Comparison of ENCODE assay signal across 8 mouse cellular contexts in the genomic region with DNA sequence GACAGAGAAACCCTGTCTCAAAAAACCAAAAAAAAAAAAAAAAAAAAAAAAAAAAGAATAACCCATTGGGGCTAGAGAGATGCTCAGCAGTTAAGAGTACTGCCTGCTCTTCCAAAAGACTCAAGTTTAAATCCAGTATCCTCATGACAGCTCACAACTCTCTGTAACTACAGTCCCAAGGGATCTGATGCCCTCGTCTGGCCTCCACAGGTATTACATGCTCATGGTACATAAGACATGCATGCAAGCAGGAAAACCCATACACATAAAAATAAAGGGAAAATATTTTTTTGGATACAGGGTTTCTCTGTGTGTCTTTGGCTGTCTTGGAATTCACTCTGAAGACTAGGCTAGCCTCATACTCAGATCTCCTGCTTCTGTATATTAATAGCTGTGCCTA.
A peak's percentile ranks its signal among the peaks of the same experiment; 100 is the strongest.
DNase-seq lines count a peak whose midpoint lies in the region; ATAC-seq and TF ChIP-seq lines count a peak whose summit lies in the region.

No protein-coding gene starts in this region.

- H3K27ac ChIP-seq in layer of hippocampus, adult 2 months = no peak overlapping the region
- H3K27ac ChIP-seq in lung, embryonic 14.5 days (ENCODE audit: low read depth) = no peak overlapping the region

- no peak overlapping the region for H3K4me3 ChIP-seq in layer of hippocampus, adult 2 months
- H3K4me3 ChIP-seq in lung, embryonic 14.5 days (ENCODE audit: low read depth, low read length) = no peak overlapping the region

- intact Hi-C loops in heart, postnatal 14 days (cut with DNase I) = no loop called here

- H3K27me3 ChIP-seq in lung, embryonic 14.5 days (ENCODE audit: insufficient read depth, low read length) = no peaks in the 10 kb centered on the region

- no peak overlapping the region for H3K4me2 ChIP-seq in lung, embryonic 14.5 days

- ATAC-seq in lung, embryonic 14.5 days (ENCODE audit: insufficient read depth) = peak; percentile 39; the same call in 1 of the 2 replicates

- 0 out of 2 replicates have a peak, but pooled peaks cover 5% of the 10 kb centered on the region for H3K4me1 ChIP-seq in lung, embryonic 14.5 days (ENCODE audit: insufficient read depth)

- no peak overlapping the region for H3K9ac ChIP-seq in lung, embryonic 14.5 days

- 25% methylated on average over 1 of the region's 1 CpGs for WGBS in lung, embryonic 14.5 days

- H3K36me3 ChIP-seq in lung, embryonic 14.5 days (ENCODE audit: insufficient read depth) = peaks cover 6% of the 10 kb centered on the region; the same call in 1 of the 2 replicates

- TF ChIP-seq CTCF in layer of hippocampus, adult 2 months (conservative IDR thresholded peaks at IDR 0.05) = peak; percentile 79
- peak; percentile 80 for TF ChIP-seq CTCF in lung, embryonic 14.5 days (IDR thresholded peaks at IDR 0.05; ENCODE audit: low read depth)

- H3K9me3 ChIP-seq in lung, embryonic 14.5 days (ENCODE audit: low read depth, low read length) = no peaks in the 10 kb centered on the region

- DNase-seq in adrenal gland, adult 18-20 months (ENCODE audit: low spot score in 2 of 2) = peak; percentile 43 to 60
- DNase-seq in adrenal gland, adult 8-10 months = no peak
- no peak for DNase-seq in layer of hippocampus, adult 2 months (ENCODE audit: low spot score in 2 of 2)
- DNase-seq in layer of hippocampus, postnatal 36 days = no peak
- DNase-seq in adrenal gland, postnatal 25 days = peak; percentile 49
- peak; percentile 50 to 70 for DNase-seq in heart, postnatal 14 days
- DNase-seq in lung, embryonic 14.5 days = peak; percentile 88
- DNase-seq in testis, postnatal 10 days (ENCODE audit: low spot score) = peak; percentile 71

Comparison
In these comparisons a context has a peak if more than half of its experiments do, and no peak if none do; other contexts are left out.
1. DNase-seq: peak in adrenal gland, adult 18-20 months (2 of 2), adrenal gland, postnatal 25 days (single experiment), heart, postnatal 14 days (2 of 2), lung, embryonic 14.5 days (single experiment) and testis, postnatal 10 days (single experiment); none in adrenal gland, adult 8-10 months (single experiment), layer of hippocampus, adult 2 months (0 of 2) and layer of hippocampus, postnatal 36 days (0 of 2).